Mouse (Mus musculus) ES-Bruce4 (cell line): ENCODE measurements around the gene Ninl. TPM values are rescaled to one million over a fixed set of nuclear protein-coding genes. Genes with fewer than 3 reads are reported as not detected.

Experiments
- H3K27ac ChIP-seq: 2 replicates; pipeline ENCODE4 v1.5.1; 2012; ENCODE audit warnings: low read length, inconsistent platforms; ENCODE audit not compliant: insufficient read depth
- H3K27me3 ChIP-seq: 2 replicates; pipeline ENCODE4 v1.6.1; 2012; ENCODE audit warnings: mild to moderate bottlenecking, low read length, inconsistent platforms; ENCODE audit not compliant: control insufficient read depth, poor library complexity, insufficient read depth, severe bottlenecking
- H3K36me3 ChIP-seq: 2 replicates; pipeline ENCODE4 v1.6.1; 2012; ENCODE audit warnings: inconsistent platforms, mild to moderate bottlenecking, low read length, moderate library complexity; ENCODE audit not compliant: control insufficient read depth, poor library complexity, insufficient read depth, severe bottlenecking
- H3K4me1 ChIP-seq: one replicate; pipeline ENCODE4 v1.8.1; 2011; ENCODE audit warnings: low read length; ENCODE audit not compliant: control insufficient read depth, insufficient read depth
- H3K4me3 ChIP-seq: 2 replicates; pipeline ENCODE4 v1.5.1; 2011; ENCODE audit warnings: low read depth, mild to moderate bottlenecking, low read length
- H3K9ac ChIP-seq: 2 replicates; pipeline ENCODE4 v1.6.1; 2012; ENCODE audit warnings: low read depth, mild to moderate bottlenecking, inconsistent platforms; ENCODE audit not compliant: poor library complexity, severe bottlenecking
- H3K9me3 ChIP-seq: replicated peaks from 2 replicates; pipeline ENCODE4 v1.6.1; 2012; ENCODE audit warnings: mild to moderate bottlenecking, low read length, inconsistent platforms; ENCODE audit not compliant: control insufficient read depth, poor library complexity, insufficient read depth, severe bottlenecking
- CTCF ChIP-seq: IDR thresholded peaks from one replicate; pipeline ENCODE4 v1.8.1; 2011; ENCODE audit warnings: low read depth, low read length
- EP300 ChIP-seq: IDR thresholded peaks from 2 replicates; pipeline ENCODE4 v1.6.1; 2011; ENCODE audit warnings: low read depth, low read length; ENCODE audit not compliant: insufficient read depth
- POLR2A ChIP-seq: IDR thresholded peaks from one replicate; pipeline ENCODE4 v1.8.1; 2011; ENCODE audit warnings: low read length; ENCODE audit not compliant: insufficient read depth
- polyA plus RNA-seq: library from polyadenylated mRNA; stranded (reverse); fragments of >200 nt; gene quantifications from 2 replicates; pipeline ENCODE4 v1.2.4, GENCODE M21; 2011; ENCODE audit warnings: low read depth; ENCODE audit not compliant: missing spikeins, insufficient read depth, insufficient read length

The Ninl gene
- polyA plus RNA-seq, 1 experiment, result 24.7 TPM

DNA sequence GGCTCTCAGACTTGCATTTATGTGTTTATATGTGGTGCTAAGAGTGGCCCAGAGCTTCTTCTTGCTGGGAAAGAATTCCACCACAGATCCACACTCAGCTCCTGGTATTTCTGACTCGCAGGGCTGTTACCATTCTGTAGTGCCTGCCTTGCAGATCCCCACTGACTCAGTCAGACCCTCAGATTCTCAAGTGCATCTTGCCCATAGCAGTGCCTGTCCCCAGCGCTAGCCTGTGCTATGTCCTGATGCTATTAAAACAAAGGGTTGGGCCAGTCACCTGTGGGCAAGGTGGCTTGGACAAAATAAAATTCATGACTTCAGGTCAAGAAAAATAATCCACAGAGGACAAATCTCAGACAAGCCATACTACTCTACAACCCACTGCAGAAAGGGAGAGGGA lies 70.0 kb downstream of the Ninl start:
- no peak overlapping the region for H3K27ac ChIP-seq
- H3K4me3 ChIP-seq, result no peak overlapping the region
- no peak overlapping the region for H3K9ac ChIP-seq
- no peaks in the 10 kb centered on the region for H3K36me3 ChIP-seq
- H3K4me1 ChIP-seq, result no peaks in the 10 kb centered on the region
- TF ChIP-seq POLR2A (no peak), CTCF (no peak), EP300 (no peak)
- no peaks in the 10 kb centered on the region for H3K9me3 ChIP-seq
- no peaks in the 10 kb centered on the region for H3K27me3 ChIP-seq

DNA sequence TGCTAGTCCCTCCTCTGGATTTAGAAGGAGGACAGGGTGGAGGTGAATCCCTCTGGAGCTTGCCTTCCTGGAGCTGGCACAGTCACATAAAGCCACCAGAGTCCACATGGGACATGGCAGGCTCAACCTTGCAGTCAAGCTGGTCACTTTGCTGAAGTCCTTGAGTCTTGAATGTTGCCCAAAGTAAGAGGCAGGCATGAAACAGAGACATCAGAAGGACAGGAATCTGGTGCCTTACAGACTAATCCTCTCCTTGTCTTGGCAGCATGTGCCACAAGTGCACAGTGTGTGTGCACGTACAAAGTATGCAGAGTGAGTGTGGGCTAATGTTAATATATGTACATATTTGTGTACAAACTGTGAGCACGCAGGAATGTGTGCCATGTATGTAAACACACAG lies 71.7 kb downstream of the Ninl start:
- Histone ChIP-seq H3K27ac (no peak overlapping the region), H3K9ac (no peak overlapping the region), H3K4me1 (no peaks in the 10 kb centered on the region), H3K9me3 (no peaks in the 10 kb centered on the region), H3K4me3 (no peak overlapping the region), H3K36me3 (no peaks in the 10 kb centered on the region), H3K27me3 (no peaks in the 10 kb centered on the region)
- no peak for TF ChIP-seq POLR2A
- no peak for TF ChIP-seq CTCF
- no peak for TF ChIP-seq EP300

- Histone ChIP-seq H3K4me3 (no peak overlapping the region), H3K36me3 (peaks cover 3% of the 10 kb centered on the region; the same call in 1 of the 2 replicates), H3K27me3 (no peaks in the 10 kb centered on the region), H3K9ac (no peak overlapping the region), H3K27ac (no peak overlapping the region), H3K9me3 (no peaks in the 10 kb centered on the region), H3K4me1 (no peaks in the 10 kb centered on the region)
- TF ChIP-seq POLR2A (no peak), CTCF (no peak), EP300 (no peak)
Measured at GRCm38 (mm10) chr2:150965951-150966350, 73.2 kb downstream of the Ninl start.

GRCm38 (mm10) chr2:150964641-150965040 lies 74.5 kb downstream of the Ninl start:
- TF ChIP-seq POLR2A (no peak), EP300 (no peak), CTCF (no peak)
- Histone ChIP-seq H3K4me3 (no peak overlapping the region), H3K27me3 (no peaks in the 10 kb centered on the region), H3K4me1 (no peaks in the 10 kb centered on the region), H3K27ac (no peak overlapping the region), H3K9ac (no peak overlapping the region), H3K36me3 (peaks cover 3% of the 10 kb centered on the region; the same call in 1 of the 2 replicates), H3K9me3 (no peaks in the 10 kb centered on the region)

DNA sequence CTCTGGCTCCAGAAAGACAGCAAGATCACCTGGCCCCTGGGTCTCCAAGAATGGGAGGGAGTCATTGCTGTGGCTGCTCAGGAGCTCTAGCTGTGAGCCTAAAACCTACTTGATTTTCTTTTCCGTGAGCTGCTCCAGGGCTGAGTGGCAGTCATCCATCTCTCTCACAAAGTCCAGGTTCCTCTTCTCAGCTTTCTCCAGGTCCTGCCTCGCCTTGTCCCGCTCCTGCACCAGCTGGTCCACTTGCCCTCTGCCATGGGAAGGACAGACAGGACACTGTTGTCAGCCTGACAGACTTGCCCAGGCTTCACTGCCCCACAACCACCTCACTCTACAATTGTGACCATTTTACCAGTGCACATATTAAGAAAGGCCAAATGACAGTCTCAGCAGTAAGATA lies 75.9 kb downstream of the Ninl start:
- TF ChIP-seq CTCF (no peak), EP300 (no peak), POLR2A (no peak)
- Histone ChIP-seq H3K27me3 (no peaks in the 10 kb centered on the region), H3K9ac (no peak overlapping the region), H3K4me1 (no peaks in the 10 kb centered on the region), H3K27ac (no peak overlapping the region), H3K36me3 (peaks cover 3% of the 10 kb centered on the region; the same call in 1 of the 2 replicates), H3K4me3 (no peak overlapping the region), H3K9me3 (no peaks in the 10 kb centered on the region)

GRCm38 (mm10) chr2:150959521-150959920 lies 79.7 kb downstream of the Ninl start:
- Histone ChIP-seq H3K36me3 (peaks cover 3% of the 10 kb centered on the region; the same call in 1 of the 2 replicates), H3K27ac (no peak overlapping the region), H3K27me3 (no peaks in the 10 kb centered on the region), H3K4me3 (no peak overlapping the region), H3K4me1 (peaks cover 3% of the 10 kb centered on the region), H3K9me3 (no peaks in the 10 kb centered on the region), H3K9ac (no peak overlapping the region)
- TF ChIP-seq CTCF, result no peak
- no peak for TF ChIP-seq POLR2A
- TF ChIP-seq EP300, result no peak
